Mouse (Mus musculus): ENCODE measurements at regions not wholly inside any gene's neighbourhood (a gene's known extent, or its start where the extent isn't known, plus 50 kb on each side); places are given as distances from the start of the nearest gene placed in this dataset.

- no peaks in the 10 kb centered on the region for H3K27me3 ChIP-seq (ENCODE audit: control insufficient read depth, insufficient read depth, low read length)
- intact Hi-C loops (cut with DNase I): no loop called here
- no peaks in the 10 kb centered on the region for H3K36me3 ChIP-seq (ENCODE audit: control insufficient read depth, insufficient read depth, low read length)
- no peaks in the 10 kb centered on the region for H3K4me1 ChIP-seq (ENCODE audit: control insufficient read depth, insufficient read depth, low read length)
- 76% methylated on average over 11 of the region's 11 CpGs for WGBS
- no peak for DNase-seq
- H3K9ac ChIP-seq (ENCODE audit: low read depth, low read length): no peak overlapping the region
- no peak overlapping the region for H3K27ac ChIP-seq
- no peak for TF ChIP-seq EP300 (IDR thresholded peaks at IDR 0.05; ENCODE audit: insufficient read depth, low read depth, low read length)
- TF ChIP-seq CTCF (IDR thresholded peaks at IDR 0.05): no peak
- TF ChIP-seq POLR2A (IDR thresholded peaks at IDR 0.05; ENCODE audit: insufficient read depth, low read depth, low read length): no peak
- no peak overlapping the region for H3K4me3 ChIP-seq
- H3K79me2 ChIP-seq (replicated peaks; ENCODE audit: control insufficient read depth, insufficient read depth, low read length): no peaks in the 10 kb centered on the region
These were observed 271.2 kb upstream of the Arrdc3 start for GRCm38 (mm10) chr13:80611937-80612336.

- H3K79me2 ChIP-seq (replicated peaks; ENCODE audit: control insufficient read depth, insufficient read depth, low read length): no peaks in the 10 kb centered on the region
- no peaks in the 10 kb centered on the region for H3K36me3 ChIP-seq (ENCODE audit: control insufficient read depth, insufficient read depth, low read length)
- no peaks in the 10 kb centered on the region for H3K27me3 ChIP-seq (ENCODE audit: control insufficient read depth, insufficient read depth, low read length)
- no peak overlapping the region for H3K27ac ChIP-seq
- intact Hi-C loops (cut with DNase I): no loop called here
- no peak for TF ChIP-seq POLR2A (IDR thresholded peaks at IDR 0.05; ENCODE audit: insufficient read depth, low read depth, low read length)
- no peak for TF ChIP-seq CTCF (IDR thresholded peaks at IDR 0.05)
- no peak for TF ChIP-seq EP300 (IDR thresholded peaks at IDR 0.05; ENCODE audit: insufficient read depth, low read depth, low read length)
- no peak overlapping the region for H3K4me3 ChIP-seq
- 69% methylated on average over 9 of the region's 9 CpGs for WGBS
- no peaks in the 10 kb centered on the region for H3K4me1 ChIP-seq (ENCODE audit: control insufficient read depth, insufficient read depth, low read length)
- no peak overlapping the region for H3K9ac ChIP-seq (ENCODE audit: low read depth, low read length)
- no peak for DNase-seq
These were observed 269.9 kb upstream of the Arrdc3 start for GRCm38 (mm10) chr13:80613167-80613883.

- 22% methylated on average over 1 of the region's 1 CpGs for WGBS
- intact Hi-C loops (cut with DNase I): no loop called here
These were observed 269.3 kb upstream of the Arrdc3 start for GRCm38 (mm10) chr13:80613884-80614247.

GRCm38 (mm10) chr13:80614971-80615370 lies 268.2 kb upstream of the Arrdc3 start:
- no peak overlapping the region for H3K9ac ChIP-seq (ENCODE audit: low read depth, low read length)
- no peaks in the 10 kb centered on the region for H3K27me3 ChIP-seq (ENCODE audit: control insufficient read depth, insufficient read depth, low read length)
- H3K27ac ChIP-seq: no peak overlapping the region
- no peak for DNase-seq
- TF ChIP-seq EP300 (IDR thresholded peaks at IDR 0.05; ENCODE audit: insufficient read depth, low read depth, low read length): no peak
- no peak for TF ChIP-seq POLR2A (IDR thresholded peaks at IDR 0.05; ENCODE audit: insufficient read depth, low read depth, low read length)
- no peak for TF ChIP-seq CTCF (IDR thresholded peaks at IDR 0.05)
- WGBS: 62% methylated on average over 5 of the region's 5 CpGs
- H3K4me1 ChIP-seq (ENCODE audit: control insufficient read depth, insufficient read depth, low read length): no peaks in the 10 kb centered on the region
- no peaks in the 10 kb centered on the region for H3K36me3 ChIP-seq (ENCODE audit: control insufficient read depth, insufficient read depth, low read length)
- H3K79me2 ChIP-seq (replicated peaks; ENCODE audit: control insufficient read depth, insufficient read depth, low read length): no peaks in the 10 kb centered on the region
- intact Hi-C loops (cut with DNase I): no loop called here
- no peak overlapping the region for H3K4me3 ChIP-seq

More at GRCm38 (mm10) chr13:80613884-80614247, 269.3 kb upstream of the Arrdc3 start:
- Histone ChIP-seq H3K27ac (no peak overlapping the region), H3K36me3 (ENCODE audit: control insufficient read depth, insufficient read depth, low read length) (no peaks in the 10 kb centered on the region), H3K79me2 (replicated peaks; ENCODE audit: control insufficient read depth, insufficient read depth, low read length) (no peaks in the 10 kb centered on the region), H3K4me3 (no peak overlapping the region), H3K9ac (ENCODE audit: low read depth, low read length) (no peak overlapping the region), H3K27me3 (ENCODE audit: control insufficient read depth, insufficient read depth, low read length) (no peaks in the 10 kb centered on the region), H3K4me1 (ENCODE audit: control insufficient read depth, insufficient read depth, low read length) (no peaks in the 10 kb centered on the region)
- TF ChIP-seq CTCF (IDR thresholded peaks at IDR 0.05) (peak; percentile 66), POLR2A (IDR thresholded peaks at IDR 0.05; ENCODE audit: insufficient read depth, low read depth, low read length) (no peak)
- no peak for DNase-seq

GRCm38 (mm10) chr13:80623005-80623404 lies 260.2 kb upstream of the Arrdc3 start:
- WGBS: 54% methylated on average over 2 of the region's 2 CpGs

GRCm38 (mm10) chr13:80641334-80641733 lies 241.8 kb upstream of the Arrdc3 start:
- H3K79me2 ChIP-seq (replicated peaks; ENCODE audit: control insufficient read depth, insufficient read depth, low read length): no peaks in the 10 kb centered on the region
- no peaks in the 10 kb centered on the region for H3K4me1 ChIP-seq (ENCODE audit: control insufficient read depth, insufficient read depth, low read length)
- DNase-seq: no peak
- no peaks in the 10 kb centered on the region for H3K27me3 ChIP-seq (ENCODE audit: control insufficient read depth, insufficient read depth, low read length)
- no peaks in the 10 kb centered on the region for H3K36me3 ChIP-seq (ENCODE audit: control insufficient read depth, insufficient read depth, low read length)
- H3K4me3 ChIP-seq: no peak overlapping the region
- H3K27ac ChIP-seq: no peak overlapping the region
- no peak overlapping the region for H3K9ac ChIP-seq (ENCODE audit: low read depth, low read length)
- 76% methylated on average over 2 of the region's 2 CpGs for WGBS
- intact Hi-C loops (cut with DNase I): no loop called here
- no peak for TF ChIP-seq CTCF (IDR thresholded peaks at IDR 0.05)
- no peak for TF ChIP-seq POLR2A (IDR thresholded peaks at IDR 0.05; ENCODE audit: insufficient read depth, low read depth, low read length)
- TF ChIP-seq EP300 (IDR thresholded peaks at IDR 0.05; ENCODE audit: insufficient read depth, low read depth, low read length): no peak

More at GRCm38 (mm10) chr13:80623005-80623404, 260.2 kb upstream of the Arrdc3 start:
- TF ChIP-seq CTCF (IDR thresholded peaks at IDR 0.05) (no peak), POLR2A (IDR thresholded peaks at IDR 0.05; ENCODE audit: insufficient read depth, low read depth, low read length) (no peak), EP300 (IDR thresholded peaks at IDR 0.05; ENCODE audit: insufficient read depth, low read depth, low read length) (no peak)
- H3K27ac ChIP-seq: no peak overlapping the region
- H3K79me2 ChIP-seq (replicated peaks; ENCODE audit: control insufficient read depth, insufficient read depth, low read length): no peaks in the 10 kb centered on the region
- H3K9ac ChIP-seq (ENCODE audit: low read depth, low read length): no peak overlapping the region
- no peaks in the 10 kb centered on the region for H3K36me3 ChIP-seq (ENCODE audit: control insufficient read depth, insufficient read depth, low read length)
- no peaks in the 10 kb centered on the region for H3K27me3 ChIP-seq (ENCODE audit: control insufficient read depth, insufficient read depth, low read length)
- DNase-seq: no peak
- intact Hi-C loops (cut with DNase I): no loop called here
- no peaks in the 10 kb centered on the region for H3K4me1 ChIP-seq (ENCODE audit: control insufficient read depth, insufficient read depth, low read length)
- H3K4me3 ChIP-seq: no peak overlapping the region

Measured in heart, adult 2 months (tissue).